Mouse (Mus musculus) ES-Bruce4 (cell line): ENCODE measurements around the gene Ube2e1.

Experiments
- CTCF ChIP-seq: IDR thresholded peaks from one replicate; pipeline ENCODE4 v1.8.1; 2011; ENCODE audit warnings: low read depth, low read length
- EP300 ChIP-seq: IDR thresholded peaks from 2 replicates; pipeline ENCODE4 v1.6.1; 2011; ENCODE audit warnings: low read depth, low read length; ENCODE audit not compliant: insufficient read depth
- POLR2A ChIP-seq: IDR thresholded peaks from one replicate; pipeline ENCODE4 v1.8.1; 2011; ENCODE audit warnings: low read length; ENCODE audit not compliant: insufficient read depth

- TF ChIP-seq POLR2A, result no peak
- TF ChIP-seq EP300, result no peak
- no peak for TF ChIP-seq CTCF
Observed at GRCm38 (mm10) chr14:18263427-18263826, 68.2 kb downstream of the Ube2e1 start.
